Comparison of ENCODE assay signal across 9 mouse cellular contexts in genomic region chr10:81461673-81462414, GRCm38 (mm10). TPM values are rescaled to one million over a fixed set of nuclear protein-coding genes. Genes with fewer than 3 reads are reported as not detected.
DNase-seq lines count a peak whose midpoint lies in the region; ATAC-seq and TF ChIP-seq lines count a peak whose summit lies in the region.
"Had no signal": no experiment of that assay in that cellular context is flagged by ENCODE, and none has a peak within 500 bp of the region (broad histone marks: within the 10 kb centered on the region; RNA-seq: fewer than 3 reads in every experiment).

No protein-coding gene starts in this region.

- no peak overlapping the region for H3K4me3 ChIP-seq in kidney, postnatal 0 days (replicated peaks; ENCODE audit: low read depth, low read length)
- no peak overlapping the region for H3K4me3 ChIP-seq in liver, embryonic 15.5 days (replicated peaks)
- no peak overlapping the region for H3K4me3 ChIP-seq in forebrain, embryonic 15.5 days
- H3K4me3 ChIP-seq: neural tube, embryonic 12.5 days had no signal

- peaks cover 9% of the 10 kb centered on the region for H3K4me1 ChIP-seq in kidney, postnatal 0 days (replicated peaks; ENCODE audit: insufficient read depth, low read length)
- H3K4me1 ChIP-seq in liver, embryonic 15.5 days (replicated peaks), result peaks cover 35% of the 10 kb centered on the region
- peaks cover 13% of the 10 kb centered on the region for H3K4me1 ChIP-seq in forebrain, embryonic 15.5 days

- H3K9me3 ChIP-seq in kidney, postnatal 0 days (replicated peaks; ENCODE audit: low read length), result no peaks in the 10 kb centered on the region
- no peaks in the 10 kb centered on the region for H3K9me3 ChIP-seq in liver, embryonic 15.5 days (replicated peaks)
- no peaks in the 10 kb centered on the region for H3K9me3 ChIP-seq in forebrain, embryonic 15.5 days
- H3K9me3 ChIP-seq: neural tube, embryonic 12.5 days had no signal

- TF ChIP-seq CTCF in kidney, postnatal 0 days (IDR thresholded peaks at IDR 0.05; ENCODE audit: low read depth), result no peak

- peaks cover 55% of the 10 kb centered on the region for H3K27me3 ChIP-seq in kidney, postnatal 0 days (ENCODE audit: insufficient read depth, low read length)
- H3K27me3 ChIP-seq in liver, embryonic 15.5 days, result peaks cover 100% of the 10 kb centered on the region
- H3K27me3 ChIP-seq in forebrain, embryonic 15.5 days, result peaks cover 41% of the 10 kb centered on the region

- no peaks in the 10 kb centered on the region for H3K36me3 ChIP-seq in kidney, postnatal 0 days (ENCODE audit: insufficient read depth, low read length)
- H3K36me3 ChIP-seq in liver, embryonic 15.5 days (replicated peaks), result no peaks in the 10 kb centered on the region
- H3K36me3 ChIP-seq in forebrain, embryonic 15.5 days, result peaks cover 3% of the 10 kb centered on the region; the same call in 1 of the 2 replicates

- DNase-seq in kidney, postnatal 0 days (ENCODE audit: low spot score), result no peak
- DNase-seq in kidney, postnatal 14 days, result no peak
- DNase-seq in CD4-positive helper T cell, adult 2 months (ENCODE audit: low read depth, low spot score), result peak; percentile 61
- DNase-seq in ZHBTc4 (ENCODE audit: low read depth, low spot score), result peak; percentile 33
- DNase-seq in thymus, postnatal 0 days (ENCODE audit: low spot score), result no peak

- peak overlapping the region; percentile 27; the same call in 1 of the 2 replicates for H3K4me2 ChIP-seq in kidney, postnatal 0 days (ENCODE audit: low read length)
- H3K4me2 ChIP-seq in liver, embryonic 15.5 days, result peak overlapping the region; percentile 18; the same call in 1 of the 2 replicates
- no peak overlapping the region for H3K4me2 ChIP-seq in forebrain, embryonic 15.5 days (replicated peaks)
- H3K4me2 ChIP-seq: neural tube, embryonic 12.5 days had no signal

- H3K9ac ChIP-seq in kidney, postnatal 0 days (ENCODE audit: low read depth, low read length), result no peak overlapping the region
- H3K9ac ChIP-seq in liver, embryonic 15.5 days, result no peak overlapping the region
- no peak overlapping the region for H3K9ac ChIP-seq in forebrain, embryonic 15.5 days (replicated peaks)
- H3K9ac ChIP-seq: neural tube, embryonic 12.5 days had no signal

- no peak for ATAC-seq in kidney, postnatal 0 days (replicated peaks; ENCODE audit: low FRiP score, low read depth)
- ATAC-seq in liver, embryonic 15.5 days (ENCODE audit: insufficient read depth), result no peak
- ATAC-seq in forebrain, embryonic 15.5 days (replicated peaks), result no peak
- ATAC-seq: Patski had no signal

- WGBS in kidney, postnatal 0 days, result 5% methylated on average over 16 of the region's 16 CpGs
- 3% methylated on average over 16 of the region's 16 CpGs for WGBS in liver, embryonic 15.5 days (ENCODE audit: insufficient replicate concordance)
- 9% methylated on average over 16 of the region's 16 CpGs for WGBS in forebrain, embryonic 15.5 days

- no peak overlapping the region for H3K27ac ChIP-seq in kidney, postnatal 0 days
- H3K27ac ChIP-seq in liver, embryonic 15.5 days (replicated peaks), result no peak overlapping the region
- H3K27ac ChIP-seq in forebrain, embryonic 15.5 days (replicated peaks), result no peak overlapping the region
- H3K27ac ChIP-seq: neural tube, embryonic 12.5 days had no signal

RNA-seq across cellular contexts. Expression of gene Nfic, which starts 6.4 kb away (rescaled TPM):
- 62.3 and 72.5 TPM in 2 replicates for polyA plus RNA-seq in kidney, postnatal 0 days (2015; fragmentation: Nextera tagmentation; extraction: Ambion mirVana)
- polyA plus RNA-seq in liver, embryonic 15.5 days (2015; fragmentation: Nextera tagmentation; extraction: Ambion mirVana), result 9.5 and 11.5 TPM in 2 replicates
- polyA plus RNA-seq in forebrain, embryonic 15.5 days (2015; fragmentation: Nextera tagmentation; extraction: Ambion mirVana), result 24.2 and 29.4 TPM in 2 replicates
- polyA plus RNA-seq in thymus, postnatal 0 days (2015; fragmentation: Nextera tagmentation; extraction: Ambion mirVana), result 21.5 and 21.9 TPM in 2 replicates

RNA-seq across cellular contexts. Expression of gene Celf5, which starts 20.7 kb away (rescaled TPM):
- 0.30 and 0.47 TPM in 2 replicates for polyA plus RNA-seq in kidney, postnatal 0 days (2015; fragmentation: Nextera tagmentation; extraction: Ambion mirVana)
- polyA plus RNA-seq in liver, embryonic 15.5 days (2015; fragmentation: Nextera tagmentation; extraction: Ambion mirVana), result 0.02 TPM in 1 of 2 replicates, not detected in the other
- 76.1 and 78.5 TPM in 2 replicates for polyA plus RNA-seq in forebrain, embryonic 15.5 days (2015; fragmentation: Nextera tagmentation; extraction: Ambion mirVana)
- polyA plus RNA-seq in thymus, postnatal 0 days (2015; fragmentation: Nextera tagmentation; extraction: Ambion mirVana), result 0.04 and 0.25 TPM in 2 replicates

RNA-seq across cellular contexts. Expression of gene Ncln, which starts 34.3 kb away (rescaled TPM):
- 56.1 and 63.3 TPM in 2 replicates for polyA plus RNA-seq in kidney, postnatal 0 days (2015; fragmentation: Nextera tagmentation; extraction: Ambion mirVana)
- polyA plus RNA-seq in liver, embryonic 15.5 days (2015; fragmentation: Nextera tagmentation; extraction: Ambion mirVana), result 43.7 and 52.0 TPM in 2 replicates
- 60.3 and 65.0 TPM in 2 replicates for polyA plus RNA-seq in forebrain, embryonic 15.5 days (2015; fragmentation: Nextera tagmentation; extraction: Ambion mirVana)
- polyA plus RNA-seq in thymus, postnatal 0 days (2015; fragmentation: Nextera tagmentation; extraction: Ambion mirVana), result 39.4 and 45.5 TPM in 2 replicates

RNA-seq across cellular contexts. Expression of gene S1pr4, which starts 38.1 kb away (rescaled TPM):
- polyA plus RNA-seq in kidney, postnatal 0 days (2015; fragmentation: Nextera tagmentation; extraction: Ambion mirVana), result 1.7 and 1.8 TPM in 2 replicates
- polyA plus RNA-seq in liver, embryonic 15.5 days (2015; fragmentation: Nextera tagmentation; extraction: Ambion mirVana), result 4.1 and 5.4 TPM in 2 replicates
- 0.69 and 0.73 TPM in 2 replicates for polyA plus RNA-seq in forebrain, embryonic 15.5 days (2015; fragmentation: Nextera tagmentation; extraction: Ambion mirVana)
- 22.2 and 25.6 TPM in 2 replicates for polyA plus RNA-seq in thymus, postnatal 0 days (2015; fragmentation: Nextera tagmentation; extraction: Ambion mirVana)

Comparison
In these comparisons a context has a peak if more than half of its experiments do, and no peak if none do; other contexts are left out.
1. DNase-seq: peak in CD4-positive helper T cell, adult 2 months (single experiment) and ZHBTc4 (single experiment); none in kidney, postnatal 0 days (single experiment), kidney, postnatal 14 days (single experiment) and thymus, postnatal 0 days (single experiment).
2. RNA of gene Celf5, which starts 20.7 kb away (polyA plus RNA-seq): 76.1 to 78.5 TPM in forebrain, embryonic 15.5 days; 0.30 to 0.47 TPM in kidney, postnatal 0 days, 0.04 to 0.25 TPM in thymus, postnatal 0 days and 0.02 TPM in liver, embryonic 15.5 days; every median in the first group is over 10 times any median in the second.